32 mouse cellular contexts compared by ENCODE assay signal in the genomic region with DNA sequence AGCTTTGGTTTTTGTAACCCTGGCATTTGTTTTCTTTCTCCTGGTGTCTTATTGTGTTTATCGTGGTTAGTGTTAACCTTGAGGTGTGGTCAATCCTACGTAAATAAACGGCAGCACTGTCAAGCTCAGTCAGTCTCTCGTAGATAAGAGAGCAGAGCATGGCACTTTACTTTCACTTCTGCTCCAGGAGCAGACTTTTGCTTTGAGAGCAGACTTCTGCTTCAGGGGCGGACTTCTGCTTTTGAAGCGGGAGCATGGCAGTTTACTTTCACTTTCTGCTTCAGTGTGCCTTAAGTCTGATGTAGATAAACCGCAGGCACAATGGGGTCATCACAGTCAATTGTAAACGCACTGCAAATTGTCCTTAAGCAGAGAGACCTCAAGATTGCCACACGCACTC. TPM values are rescaled to one million over a fixed set of nuclear protein-coding genes. Genes with fewer than 3 reads are reported as not detected.
"Had no signal": no experiment of that assay in that cellular context is flagged by ENCODE, and none has a peak within 500 bp of the region (broad histone marks: within the 10 kb centered on the region; RNA-seq: fewer than 3 reads in every experiment).

No protein-coding gene starts in this region.

RNA-seq across cellular contexts. Expression of gene Cyp3a16, which starts 54.1 kb away (rescaled TPM):
- total RNA-seq: gastrocnemius, adult 18-20 months; gastrocnemius, adult 8-10 months; gastrocnemius, postnatal 14 days; gastrocnemius, postnatal 36 days; heart, adult 18-20 months; heart, adult 8-10 months; heart, postnatal 10 days; heart, postnatal 25 days; heart, postnatal 4 days; layer of hippocampus, adult 2 months; layer of hippocampus, postnatal 10 days; layer of hippocampus, postnatal 25 days; left cerebral cortex, adult 2 months; left cerebral cortex, postnatal 14 days; left cerebral cortex, postnatal 36 days had no signal
- polyA plus RNA-seq: gonadal fat pad, adult 2 months; heart, embryonic 10.5 days; heart, embryonic 12.5 days; heart, embryonic 14.5 days; hindbrain, embryonic 10.5 days; hindbrain, embryonic 12.5 days; hindbrain, embryonic 14.5 days; hindbrain, embryonic 16.5 days; inflammation-experienced regulatory T-cells, adult 6 months; intestine, embryonic 15.5 days; intestine, postnatal 0 days; kidney, embryonic 14.5 days; kidney, embryonic 16.5 days; limb, embryonic 10.5 days; limb, embryonic 12.5 days; limb, embryonic 14.5 days; liver, embryonic 11.5 days had no signal
